Mouse (Mus musculus) heart, postnatal 0 days (tissue): Measurements from ENCODE around the gene Pclo. TPM values are rescaled to one million over a fixed set of nuclear protein-coding genes. Genes with fewer than 3 reads are reported as not detected.

Source experiments
- ATAC-seq: fragments of 200-750 bp; cut with Nextera tagmentation; 2 replicates; pipeline ENCODE4 v1.8.0; 2017; ENCODE audit warnings: low read depth, moderate number of reproducible peaks, moderate library complexity; ENCODE audit not compliant: insufficient read depth
- DNase-seq: peaks from one replicate; pipeline ENCODE4 v3.0.0-alpha.2; 2016; ENCODE audit warnings: low spot score
- H3K27ac ChIP-seq: fragments of 300-500 bp; sonication (generic); 2 replicates; pipeline ENCODE4 v1.5.1; 2014; ENCODE audit warnings: low read depth, mild to moderate bottlenecking
- H3K27me3 ChIP-seq: fragments of 300-500 bp; sonication (generic); 2 replicates; pipeline ENCODE4 v1.6.1; 2014; ENCODE audit warnings: low read length, mixed read lengths; ENCODE audit not compliant: control insufficient read depth, insufficient read depth
- H3K36me3 ChIP-seq: fragments of 300-500 bp; sonication (generic); replicated peaks from 2 replicates; pipeline ENCODE4 v1.6.1; 2014; ENCODE audit warnings: low read length, mixed read lengths; ENCODE audit not compliant: control insufficient read depth, insufficient read depth
- H3K4me1 ChIP-seq: fragments of 300-500 bp; sonication (generic); 2 replicates; pipeline ENCODE4 v1.6.1; 2014; ENCODE audit warnings: antibody characterized with exemption; ENCODE audit not compliant: control insufficient read depth, insufficient read depth
- H3K4me2 ChIP-seq: fragments of 300-500 bp; sonication (generic); 2 replicates; pipeline ENCODE4 v1.6.1; 2014; ENCODE audit warnings: low read depth, mild to moderate bottlenecking, low read length, moderate library complexity
- H3K4me3 ChIP-seq: fragments of 300-500 bp; sonication (generic); 2 replicates; pipeline ENCODE4 v1.5.1; 2014; ENCODE audit warnings: low read depth, low read length
- H3K9ac ChIP-seq: fragments of 300-500 bp; sonication (generic); replicated peaks from 2 replicates; pipeline ENCODE4 v1.6.1; 2014; ENCODE audit warnings: low read depth, low read length, mixed read lengths
- H3K9me3 ChIP-seq: fragments of 300-500 bp; sonication (generic); replicated peaks from 2 replicates; pipeline ENCODE4 v1.6.1; 2016; ENCODE audit warnings: low read length; ENCODE audit not compliant: control insufficient read depth
- CTCF ChIP-seq: IDR thresholded peaks from 2 replicates; pipeline ENCODE4 v1.5.1; 2016; ENCODE audit warnings: antibody characterized with exemption, control low read depth, low read depth
- EP300 ChIP-seq: IDR thresholded peaks from 2 replicates; pipeline ENCODE4 v1.6.1; 2016; ENCODE audit warnings: antibody characterized with exemption, low read depth
- WGBS: fragments of 180-500 bp; shearing (Covaris S2); extraction: QIAGEN DNeasy Blood & Tissue Kit; methylation state at CpG from one replicate; pipeline ENCODE4 v1.1.7; 2014; 5-methylcytosine and 5-hydroxymethylcytosine counted together
- polyA plus RNA-seq: library from polyadenylated mRNA; unstranded; fragments of >200 nt; fragmentation: Nextera tagmentation; extraction: Ambion mirVana; gene quantifications from 2 replicates; pipeline ENCODE4 v1.2.1, GENCODE M21; 2015
- total RNA-seq: library from RNA; depleted of rRNA; stranded (reverse); fragments of >200 nt; gene quantifications from 2 replicates; pipeline ENCODE4 v1.2.3, GENCODE M21; 2014; ENCODE audit warnings: low replicate concordance

The Pclo gene
- total and polyA plus RNA-seq, 2 experiments from 2014 or later: 0.04 TPM

DNA sequence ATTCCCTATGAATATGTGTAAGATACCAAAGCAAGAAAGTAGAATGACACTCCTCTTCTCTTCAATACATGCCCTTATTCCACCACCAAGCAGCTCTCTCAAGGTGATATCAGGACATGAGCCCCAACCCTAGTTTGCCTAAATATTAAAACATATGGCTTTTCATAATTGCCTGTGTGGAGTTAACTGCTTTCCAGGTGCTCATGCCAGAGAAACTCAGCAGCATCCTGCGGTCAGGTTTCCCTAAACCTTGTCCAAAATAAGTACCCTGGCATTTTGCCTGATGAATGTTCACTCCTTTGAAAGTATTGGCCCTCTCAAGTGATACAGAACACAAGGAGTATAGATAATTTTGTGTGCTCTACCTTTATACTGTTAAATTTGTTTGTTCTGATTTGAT lies 126.5 kb downstream of the Pclo start:
- no peak for ATAC-seq
- DNase-seq: no peak
- Histone ChIP-seq H3K36me3 (no peaks in the 10 kb centered on the region), H3K9me3 (no peaks in the 10 kb centered on the region), H3K27ac (no peak overlapping the region), H3K4me3 (no peak overlapping the region), H3K9ac (no peak overlapping the region), H3K4me2 (no peak overlapping the region), H3K4me1 (no peaks in the 10 kb centered on the region), H3K27me3 (no peaks in the 10 kb centered on the region)
- WGBS: 65% methylated on average over 1 of the region's 1 CpGs
- TF ChIP-seq CTCF: no peak
- no peak for TF ChIP-seq EP300

DNA sequence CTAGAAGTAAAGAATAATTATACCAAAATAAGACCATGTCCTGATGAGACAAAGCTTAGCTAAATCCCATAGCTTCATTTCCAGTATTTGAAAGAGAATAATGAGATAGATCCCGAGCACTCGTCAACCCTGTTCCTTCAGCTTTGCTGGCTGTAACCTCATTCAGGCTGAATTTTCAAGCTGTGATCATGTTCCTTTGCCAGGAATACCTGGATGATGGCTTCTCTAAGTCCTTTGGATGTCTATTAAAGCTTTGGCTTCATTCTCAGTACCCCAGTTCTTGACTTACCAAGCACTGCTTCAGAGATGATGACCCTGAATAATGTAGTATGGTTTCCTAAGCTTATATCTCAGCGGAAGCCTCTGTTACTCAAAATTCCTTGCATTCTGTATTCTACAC lies 131.1 kb downstream of the Pclo start:
- TF ChIP-seq EP300 (no peak), CTCF (no peak)
- Histone ChIP-seq H3K4me1 (no peaks in the 10 kb centered on the region), H3K27me3 (no peaks in the 10 kb centered on the region), H3K27ac (no peak overlapping the region), H3K4me3 (no peak overlapping the region), H3K36me3 (no peaks in the 10 kb centered on the region), H3K9ac (no peak overlapping the region), H3K9me3 (no peaks in the 10 kb centered on the region), H3K4me2 (no peak overlapping the region)
- DNase-seq (no peak), ATAC-seq (no peak)
- WGBS: 81% methylated on average over 3 of the region's 3 CpGs

DNA sequence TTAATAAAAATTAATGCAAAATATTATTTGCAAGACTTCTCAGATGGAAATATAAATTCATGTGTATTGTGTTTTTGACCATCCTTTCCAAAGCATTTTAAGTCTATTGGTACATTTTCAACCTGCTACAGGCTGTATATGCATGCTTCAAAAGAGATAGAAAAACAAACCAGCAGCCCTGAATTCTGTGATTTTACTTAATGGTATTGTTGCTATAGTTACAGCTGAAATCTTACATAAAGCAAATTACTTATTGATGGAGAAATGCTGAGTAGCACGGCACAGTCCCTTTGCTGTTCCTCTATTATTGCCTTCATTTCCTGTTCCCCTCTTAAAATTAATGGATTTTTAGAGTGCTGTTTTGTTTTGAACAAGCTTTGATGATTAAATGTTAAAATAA lies 145.9 kb downstream of the Pclo start:
- Histone ChIP-seq H3K4me3 (no peak overlapping the region), H3K36me3 (no peaks in the 10 kb centered on the region), H3K27me3 (no peaks in the 10 kb centered on the region), H3K9ac (no peak overlapping the region), H3K4me1 (no peaks in the 10 kb centered on the region), H3K27ac (no peak overlapping the region), H3K4me2 (no peak overlapping the region), H3K9me3 (no peaks in the 10 kb centered on the region)
- no peak for DNase-seq
- TF ChIP-seq EP300: no peak
- no peak for TF ChIP-seq CTCF
- 75% methylated on average over 1 of the region's 1 CpGs for WGBS
- ATAC-seq: no peak

GRCm38 (mm10) chr5:14662180-14662579 lies 147.5 kb downstream of the Pclo start:
- Histone ChIP-seq H3K36me3 (no peaks in the 10 kb centered on the region), H3K4me2 (no peak overlapping the region), H3K4me1 (no peaks in the 10 kb centered on the region), H3K4me3 (no peak overlapping the region), H3K27me3 (no peaks in the 10 kb centered on the region), H3K9ac (no peak overlapping the region), H3K27ac (no peak overlapping the region), H3K9me3 (no peaks in the 10 kb centered on the region)
- no peak for ATAC-seq
- 35% methylated on average over 1 of the region's 1 CpGs for WGBS
- DNase-seq: no peak
- TF ChIP-seq CTCF (no peak), EP300 (no peak)

DNA sequence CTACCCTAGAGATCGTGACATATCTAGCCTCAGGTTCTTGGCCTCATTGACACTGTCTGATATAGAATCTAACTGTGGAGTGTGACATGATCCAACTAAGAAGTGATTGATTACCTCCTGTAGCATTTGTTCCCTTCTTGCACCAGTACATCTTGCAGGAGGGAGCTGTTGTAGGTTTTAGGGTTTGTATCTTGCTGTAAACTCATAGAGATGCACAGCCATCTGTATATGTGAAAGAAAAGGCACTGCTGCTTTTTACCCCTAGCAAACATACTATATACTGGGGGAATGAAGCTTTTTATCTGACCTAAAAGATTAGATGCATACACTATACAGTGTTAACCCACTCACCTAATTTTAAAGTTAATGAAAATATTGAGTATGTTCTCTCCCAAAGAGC lies 147.9 kb downstream of the Pclo start:
- no peak for DNase-seq
- WGBS: 72% methylated on average over 1 of the region's 1 CpGs

DNA sequence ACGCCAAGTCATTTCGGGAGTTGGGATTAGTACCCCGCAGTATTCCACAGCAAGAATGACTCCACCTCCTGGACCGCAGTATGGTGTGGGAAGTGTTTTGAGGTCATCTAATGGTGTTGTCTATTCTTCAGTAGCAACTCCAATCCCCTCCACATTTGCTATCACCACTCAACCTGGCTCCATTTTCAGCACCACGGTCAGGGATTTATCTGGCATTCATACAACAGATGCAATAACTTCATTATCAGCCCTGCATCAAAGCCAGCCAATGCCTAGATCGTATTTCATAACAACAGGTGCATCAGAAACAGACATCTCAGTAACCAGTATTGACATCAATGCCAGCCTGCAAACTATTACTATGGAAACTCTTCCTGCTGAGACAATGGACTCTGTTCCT lies 165.7 kb downstream of the Pclo start:
- no peak for ATAC-seq
- Histone ChIP-seq H3K27me3 (no peaks in the 10 kb centered on the region), H3K9ac (no peak overlapping the region), H3K4me1 (no peaks in the 10 kb centered on the region), H3K27ac (no peak overlapping the region), H3K4me2 (no peak overlapping the region), H3K36me3 (no peaks in the 10 kb centered on the region), H3K9me3 (0 out of 2 replicates have a peak, but pooled peaks cover under 1% of the 10 kb centered on the region), H3K4me3 (no peak overlapping the region)
- TF ChIP-seq CTCF (no peak), EP300 (no peak)
- 77% methylated on average over 6 of the region's 6 CpGs for WGBS
- no peak for DNase-seq

More for the DNA sequence above, 147.9 kb downstream of the Pclo start:
- no peaks in the 10 kb centered on the region for H3K27me3 ChIP-seq
- H3K36me3 ChIP-seq: no peaks in the 10 kb centered on the region
- H3K9me3 ChIP-seq: no peaks in the 10 kb centered on the region
- H3K4me1 ChIP-seq: no peaks in the 10 kb centered on the region
- no peak overlapping the region for H3K9ac ChIP-seq
- H3K4me2 ChIP-seq: no peak overlapping the region
- no peak for TF ChIP-seq EP300
- TF ChIP-seq CTCF: no peak
- no peak overlapping the region for H3K4me3 ChIP-seq
- ATAC-seq: no peak
- H3K27ac ChIP-seq: no peak overlapping the region
